Mouse (Mus musculus): ENCODE results near the gene Alkal2. TPM values are rescaled to one million over a fixed set of nuclear protein-coding genes. Genes with fewer than 3 reads are reported as not detected.

Gene Alkal2
- polyA plus RNA-seq, 1 experiment = 0.41 TPM

DNA sequence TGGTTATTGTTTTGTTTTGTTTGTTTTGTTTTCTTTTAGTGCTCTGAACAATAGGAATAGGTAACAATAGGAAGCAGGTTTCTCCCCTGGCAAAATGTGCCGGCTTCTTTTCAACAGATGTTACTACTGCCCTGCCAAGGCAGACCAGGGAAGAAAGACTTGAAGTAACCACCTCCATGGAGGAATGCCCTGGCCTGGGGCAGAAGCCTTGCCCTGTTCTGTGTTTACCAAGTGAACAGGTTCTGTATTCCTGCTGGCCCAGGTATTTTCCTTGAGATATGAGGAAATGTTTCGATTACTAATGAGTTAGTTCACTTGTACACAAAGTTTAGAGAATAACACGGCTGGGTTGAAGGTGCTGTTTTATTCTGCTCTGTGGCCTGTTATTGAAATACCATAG, 28.7 kb downstream of the Alkal2 start:
- Histone ChIP-seq H3K27ac (ENCODE audit: insufficient read depth, low read depth, low read length) (peak overlapping the region; percentile 95), H3K4me1 (ENCODE audit: control insufficient read depth, insufficient read depth, low read length) (peaks cover 10% of the 10 kb centered on the region; the same call in 1 of the 2 replicates), H3K36me3 (ENCODE audit: control insufficient read depth, insufficient read depth, low read length) (no peaks in the 10 kb centered on the region), H3K27me3 (replicated peaks; ENCODE audit: control insufficient read depth, insufficient read depth, low read length) (no peaks in the 10 kb centered on the region), H3K4me3 (ENCODE audit: insufficient read depth, low read depth, low read length) (peak overlapping the region; percentile 44)
- no peak for TF ChIP-seq POLR2A (IDR thresholded peaks at IDR 0.05; ENCODE audit: low read depth, low read length)
- no peak for TF ChIP-seq CTCF (conservative IDR thresholded peaks at IDR 0.05; ENCODE audit: insufficient read depth, insufficient read length, low read depth, low read length)
- DNase-seq = peak; percentile 52
- 33% methylated on average over 3 of the region's 3 CpGs for WGBS

DNA sequence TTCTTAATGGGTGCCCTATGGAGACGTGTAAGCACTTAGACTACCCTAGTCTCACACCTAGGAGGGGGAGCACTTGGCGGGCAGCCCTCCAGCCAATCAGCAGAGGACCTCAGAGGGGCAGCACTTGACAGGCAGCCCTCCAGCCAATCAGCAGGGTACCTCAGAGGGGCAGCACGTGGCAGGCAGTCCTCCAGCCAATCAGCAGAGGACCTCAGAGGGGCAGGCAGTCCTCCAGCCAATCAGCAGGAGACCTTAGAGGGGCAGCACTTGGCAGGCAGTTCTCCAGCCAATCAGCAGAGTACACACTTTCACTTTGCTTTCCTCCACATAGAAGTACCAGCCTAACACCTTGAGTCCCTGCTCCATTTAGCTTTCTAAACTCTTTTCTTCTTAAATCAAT, 38.3 kb downstream of the Alkal2 start:
- no peak overlapping the region for H3K27ac ChIP-seq (ENCODE audit: insufficient read depth, low read depth, low read length)
- TF ChIP-seq POLR2A (IDR thresholded peaks at IDR 0.05; ENCODE audit: low read depth, low read length) (no peak), CTCF (conservative IDR thresholded peaks at IDR 0.05; ENCODE audit: insufficient read depth, insufficient read length, low read depth, low read length) (no peak)
- no peaks in the 10 kb centered on the region; the same call in 1 of the 2 replicates for H3K36me3 ChIP-seq (ENCODE audit: control insufficient read depth, insufficient read depth, low read length)
- 84% methylated on average over 3 of the region's 3 CpGs for WGBS
- H3K27me3 ChIP-seq (replicated peaks; ENCODE audit: control insufficient read depth, insufficient read depth, low read length) = no peaks in the 10 kb centered on the region
- DNase-seq = peak; percentile 24
- no peak overlapping the region for H3K4me3 ChIP-seq (ENCODE audit: insufficient read depth, low read depth, low read length)
- H3K4me1 ChIP-seq (ENCODE audit: control insufficient read depth, insufficient read depth, low read length) = no peaks in the 10 kb centered on the region

DNA sequence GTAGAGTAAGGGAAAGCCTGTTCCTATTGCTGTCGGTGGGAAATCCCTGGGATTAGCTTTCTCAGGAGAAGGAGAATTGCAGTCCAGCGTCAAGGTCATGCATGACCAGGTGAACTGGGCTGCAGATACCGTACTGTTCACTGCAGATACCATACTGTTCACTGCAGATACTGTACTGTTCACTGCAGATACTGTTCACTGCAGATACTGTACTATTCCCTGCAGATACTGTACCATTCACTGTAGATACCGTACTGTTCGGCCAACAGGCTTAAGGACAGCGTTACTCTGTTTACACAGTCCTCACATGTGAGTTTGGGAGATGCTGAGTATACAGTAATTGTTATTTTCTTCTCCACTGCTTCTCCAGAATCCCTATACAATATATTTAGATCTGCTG, 44.1 kb downstream of the Alkal2 start:
- no peak for DNase-seq
- H3K27ac ChIP-seq (ENCODE audit: insufficient read depth, low read depth, low read length) = no peak overlapping the region
- peaks cover 2% of the 10 kb centered on the region; the same call in 1 of the 2 replicates for H3K36me3 ChIP-seq (ENCODE audit: control insufficient read depth, insufficient read depth, low read length)
- H3K4me3 ChIP-seq (ENCODE audit: insufficient read depth, low read depth, low read length) = no peak overlapping the region
- WGBS = 79% methylated on average over 6 of the region's 6 CpGs
- no peaks in the 10 kb centered on the region for H3K4me1 ChIP-seq (ENCODE audit: control insufficient read depth, insufficient read depth, low read length)
- TF ChIP-seq POLR2A (IDR thresholded peaks at IDR 0.05; ENCODE audit: low read depth, low read length) = no peak
- no peak for TF ChIP-seq CTCF (conservative IDR thresholded peaks at IDR 0.05; ENCODE audit: insufficient read depth, insufficient read length, low read depth, low read length)
- H3K27me3 ChIP-seq (replicated peaks; ENCODE audit: control insufficient read depth, insufficient read depth, low read length) = no peaks in the 10 kb centered on the region

DNA sequence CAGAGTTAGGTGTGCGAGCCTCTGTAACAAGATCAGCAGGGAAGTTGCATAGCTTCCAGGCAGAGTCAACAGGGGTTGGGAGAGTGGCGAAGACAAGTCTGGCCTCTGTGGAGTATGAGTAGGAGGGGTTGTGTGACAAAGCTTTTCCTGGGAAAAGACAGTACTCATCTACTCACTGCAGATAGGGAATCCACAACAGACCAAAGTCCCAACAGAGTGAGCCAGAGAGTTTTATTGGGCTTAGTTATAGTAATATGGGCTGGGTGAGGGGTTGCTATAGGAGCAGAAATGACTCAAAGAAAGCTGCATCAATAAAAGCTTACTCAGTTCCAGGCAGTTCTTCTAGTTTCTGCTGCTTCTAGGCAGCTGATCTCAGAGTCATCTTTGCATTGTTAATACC, 49.2 kb downstream of the Alkal2 start:
- no peak overlapping the region for H3K4me3 ChIP-seq (ENCODE audit: insufficient read depth, low read depth, low read length)
- peaks cover 2% of the 10 kb centered on the region; the same call in 1 of the 2 replicates for H3K36me3 ChIP-seq (ENCODE audit: control insufficient read depth, insufficient read depth, low read length)
- DNase-seq = no peak
- no peak overlapping the region for H3K27ac ChIP-seq (ENCODE audit: insufficient read depth, low read depth, low read length)
- no peaks in the 10 kb centered on the region for H3K27me3 ChIP-seq (replicated peaks; ENCODE audit: control insufficient read depth, insufficient read depth, low read length)
- WGBS = 87% methylated on average over 2 of the region's 2 CpGs
- no peak for TF ChIP-seq CTCF (conservative IDR thresholded peaks at IDR 0.05; ENCODE audit: insufficient read depth, insufficient read length, low read depth, low read length)
- no peak for TF ChIP-seq POLR2A (IDR thresholded peaks at IDR 0.05; ENCODE audit: low read depth, low read length)
- peaks cover 7% of the 10 kb centered on the region; the same call in 1 of the 2 replicates for H3K4me1 ChIP-seq (ENCODE audit: control insufficient read depth, insufficient read depth, low read length)

DNA sequence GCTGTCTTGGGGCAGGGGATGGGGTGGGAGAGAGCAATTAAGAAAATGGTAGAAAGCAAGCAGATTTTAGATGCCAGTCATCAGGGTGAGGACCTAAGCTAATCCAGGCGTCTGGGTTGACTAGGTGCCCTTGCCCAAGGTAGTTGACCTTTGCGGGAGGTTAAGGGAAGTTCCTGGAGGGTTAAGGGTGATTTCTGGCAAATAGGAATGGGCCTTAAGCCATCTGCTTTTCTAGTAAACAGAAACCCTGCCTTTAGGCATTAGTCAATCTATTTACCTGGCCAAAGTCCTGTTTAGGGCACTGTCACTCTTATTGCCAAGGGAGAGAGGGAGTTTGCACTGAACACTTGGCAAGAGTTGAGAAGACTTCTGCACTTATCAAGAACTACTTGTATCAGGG, 52.8 kb downstream of the Alkal2 start:
- TF ChIP-seq CTCF (conservative IDR thresholded peaks at IDR 0.05; ENCODE audit: insufficient read depth, insufficient read length, low read depth, low read length) (no peak), POLR2A (IDR thresholded peaks at IDR 0.05; ENCODE audit: low read depth, low read length) (no peak)
- WGBS = 39% methylated on average over 2 of the region's 2 CpGs
- Histone ChIP-seq H3K27me3 (replicated peaks; ENCODE audit: control insufficient read depth, insufficient read depth, low read length) (no peaks in the 10 kb centered on the region), H3K27ac (ENCODE audit: insufficient read depth, low read depth, low read length) (peak overlapping the region; percentile 58), H3K4me3 (ENCODE audit: insufficient read depth, low read depth, low read length) (no peak overlapping the region), H3K4me1 (ENCODE audit: control insufficient read depth, insufficient read depth, low read length) (peaks cover 7% of the 10 kb centered on the region; the same call in 1 of the 2 replicates), H3K36me3 (ENCODE audit: control insufficient read depth, insufficient read depth, low read length) (peaks cover under 1% of the 10 kb centered on the region)
- peak; percentile 61 for DNase-seq

Other genes with a start within 250 kb of the Alkal2 start
- 9.6 and 12.2 TPM in 2 replicates for gene Acp1, start 27.3 kb downstream of the Alkal2 start, polyA plus RNA-seq (2012; rRNA removed)
- 11.6 and 13.5 TPM in 2 replicates for gene Sh3yl1, start 27.3 kb downstream of the Alkal2 start, polyA plus RNA-seq (2012; rRNA removed)
- 2.7 and 3.4 TPM in 2 replicates for gene Fam110c, start 189.5 kb downstream of the Alkal2 start, polyA plus RNA-seq (2012; rRNA removed)

All from kidney, adult 2 months (tissue).